Mouse (Mus musculus): ENCODE measurements at regions not wholly inside any gene's neighbourhood (a gene's known extent, or its start where the extent isn't known, plus 50 kb on each side); places are given as distances from the start of the nearest gene placed in this dataset.

DNA sequence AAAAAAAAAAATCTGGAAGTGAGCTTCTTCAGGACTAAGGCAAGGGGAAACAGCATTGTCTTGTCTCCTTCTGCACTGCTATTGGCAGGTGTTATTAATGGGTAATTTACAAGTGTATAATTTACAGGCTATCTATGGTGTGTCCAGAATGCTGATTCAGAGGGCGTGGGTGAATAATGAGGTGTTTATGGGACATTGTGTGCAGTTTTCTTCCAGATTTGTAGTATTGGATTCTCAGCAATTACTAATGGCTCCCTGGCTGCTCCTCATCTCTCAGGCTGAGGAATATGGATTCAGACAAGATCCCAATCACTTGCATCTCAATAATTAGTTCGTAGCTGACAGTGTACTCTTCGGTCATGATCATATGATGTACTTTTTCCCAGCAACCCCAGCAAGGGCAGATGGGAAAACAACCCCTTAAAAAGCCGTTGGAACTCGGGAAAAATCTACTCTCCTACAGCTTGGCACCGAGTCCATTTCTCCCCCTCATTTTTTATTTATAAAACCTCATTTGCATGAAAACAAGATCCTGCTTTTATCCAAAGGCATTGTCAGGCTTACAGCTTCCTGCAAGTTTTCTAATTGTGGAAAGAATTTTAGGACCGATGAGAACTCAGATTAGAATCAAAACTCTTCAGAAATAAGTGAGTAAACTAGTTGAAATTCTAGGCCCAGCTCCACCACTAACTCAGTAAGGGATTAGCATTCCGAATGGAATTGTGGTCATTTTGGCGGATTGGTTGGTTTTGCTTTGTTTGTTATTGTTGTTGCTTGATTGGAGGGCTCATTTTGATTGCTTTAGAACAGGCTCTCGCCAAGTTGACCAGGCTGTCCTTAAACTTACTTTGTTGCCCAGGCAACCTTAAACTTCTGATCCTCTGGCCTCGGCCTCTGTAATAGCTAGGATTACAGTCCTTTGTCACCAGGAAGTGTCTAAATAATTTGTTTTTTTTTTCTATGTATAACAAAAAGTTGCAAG lies 212.5 kb downstream of the Galc start:
- no peak overlapping the region for H3K27ac ChIP-seq (ENCODE audit: control insufficient read depth, insufficient read depth, low read length)
- H3K27me3 ChIP-seq (ENCODE audit: control insufficient read depth, insufficient read depth, low read length): no peaks in the 10 kb centered on the region
- DNase-seq: no peak
- H3K4me1 ChIP-seq (replicated peaks; ENCODE audit: control insufficient read depth, insufficient read depth, low read length): no peaks in the 10 kb centered on the region
- H3K4me3 ChIP-seq (ENCODE audit: control insufficient read depth, insufficient read depth, low read length): no peak overlapping the region
- no peak for TF ChIP-seq POLR2A (IDR thresholded peaks at IDR 0.05; ENCODE audit: control insufficient read depth, extremely low read depth, insufficient read depth, low read length, poor library complexity)
- TF ChIP-seq CTCF (IDR thresholded peaks at IDR 0.05; ENCODE audit: borderline replicate concordance, control insufficient read depth, extremely low read depth, insufficient read depth, low read length, poor library complexity): no peak
- no peaks in the 10 kb centered on the region for H3K36me3 ChIP-seq (ENCODE audit: control insufficient read depth, insufficient read depth, low read length)
- 86% methylated on average over 11 of the region's 11 CpGs for WGBS

DNA sequence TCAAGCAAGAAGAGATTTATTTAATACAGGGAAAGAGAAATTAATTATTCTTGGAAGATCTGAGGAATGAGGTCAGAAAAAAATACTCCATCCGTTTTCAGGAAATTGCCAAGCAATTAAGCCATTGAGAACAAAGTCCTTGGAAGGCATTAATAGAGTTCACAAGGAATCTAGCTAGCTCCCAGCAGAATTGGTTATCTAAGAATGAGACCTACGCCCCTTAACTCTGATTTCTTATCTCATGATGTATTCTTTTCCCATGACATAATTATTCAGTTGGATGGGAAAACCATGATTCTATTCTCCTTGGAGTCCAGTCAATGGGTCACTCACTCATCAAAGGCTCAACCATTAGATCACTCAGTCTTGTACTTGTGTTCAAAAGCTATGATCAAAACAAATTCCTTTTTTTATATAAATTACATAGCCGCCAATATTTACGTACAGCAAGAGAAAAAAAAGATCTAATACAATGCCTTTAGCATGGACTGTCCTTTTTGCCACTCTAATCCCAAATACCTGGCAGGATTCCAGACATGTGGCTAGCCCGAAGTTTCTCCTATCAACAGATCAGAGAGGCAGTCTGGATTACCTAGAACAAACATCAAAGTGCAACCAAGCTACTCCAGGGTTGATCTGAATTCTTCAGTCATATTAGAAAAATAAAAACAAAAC lies 213.3 kb downstream of the Galc start:
- no peak for TF ChIP-seq CTCF (IDR thresholded peaks at IDR 0.05; ENCODE audit: borderline replicate concordance, control insufficient read depth, extremely low read depth, insufficient read depth, low read length, poor library complexity)
- no peak for TF ChIP-seq POLR2A (IDR thresholded peaks at IDR 0.05; ENCODE audit: control insufficient read depth, extremely low read depth, insufficient read depth, low read length, poor library complexity)
- DNase-seq: no peak
- H3K27me3 ChIP-seq (ENCODE audit: control insufficient read depth, insufficient read depth, low read length): no peaks in the 10 kb centered on the region
- no peaks in the 10 kb centered on the region for H3K36me3 ChIP-seq (ENCODE audit: control insufficient read depth, insufficient read depth, low read length)
- H3K4me3 ChIP-seq (ENCODE audit: control insufficient read depth, insufficient read depth, low read length): no peak overlapping the region
- 89% methylated on average over 5 of the region's 5 CpGs for WGBS
- H3K4me1 ChIP-seq (replicated peaks; ENCODE audit: control insufficient read depth, insufficient read depth, low read length): no peaks in the 10 kb centered on the region
- H3K27ac ChIP-seq (ENCODE audit: control insufficient read depth, insufficient read depth, low read length): no peak overlapping the region

GRCm38 (mm10) chr12:98043436-98043835 lies 215.8 kb downstream of the Galc start:
- Histone ChIP-seq H3K4me3 (ENCODE audit: control insufficient read depth, insufficient read depth, low read length) (no peak overlapping the region), H3K27me3 (ENCODE audit: control insufficient read depth, insufficient read depth, low read length) (no peaks in the 10 kb centered on the region), H3K4me1 (replicated peaks; ENCODE audit: control insufficient read depth, insufficient read depth, low read length) (no peaks in the 10 kb centered on the region), H3K36me3 (ENCODE audit: control insufficient read depth, insufficient read depth, low read length) (no peaks in the 10 kb centered on the region), H3K27ac (ENCODE audit: control insufficient read depth, insufficient read depth, low read length) (no peak overlapping the region)
- 84% methylated on average over 5 of the region's 5 CpGs for WGBS
- no peak for DNase-seq
- TF ChIP-seq CTCF (IDR thresholded peaks at IDR 0.05; ENCODE audit: borderline replicate concordance, control insufficient read depth, extremely low read depth, insufficient read depth, low read length, poor library complexity) (no peak), POLR2A (IDR thresholded peaks at IDR 0.05; ENCODE audit: control insufficient read depth, extremely low read depth, insufficient read depth, low read length, poor library complexity) (no peak)

DNA sequence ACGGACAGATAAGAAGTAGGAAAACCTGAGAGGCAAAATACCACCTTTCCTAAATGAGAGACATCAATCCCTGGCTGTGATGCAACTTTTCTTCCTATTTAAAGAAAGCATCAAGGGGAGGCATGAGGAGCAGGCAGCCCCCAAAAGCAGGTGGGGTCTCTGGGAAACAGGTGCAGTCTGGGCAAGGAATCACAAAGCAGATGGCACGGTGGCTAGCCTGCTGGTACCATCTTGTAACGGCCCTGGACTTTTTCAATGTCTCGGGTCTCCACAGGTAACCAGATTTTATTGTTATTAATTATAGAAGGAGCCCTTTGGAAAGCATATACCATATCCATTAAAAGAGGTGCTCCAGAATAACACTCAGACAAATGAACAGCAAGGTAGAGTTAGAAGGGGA lies 219.6 kb downstream of the Galc start:
- no peaks in the 10 kb centered on the region for H3K4me1 ChIP-seq (replicated peaks; ENCODE audit: control insufficient read depth, insufficient read depth, low read length)
- no peak overlapping the region for H3K27ac ChIP-seq (ENCODE audit: control insufficient read depth, insufficient read depth, low read length)
- 95% methylated on average over 4 of the region's 4 CpGs for WGBS
- TF ChIP-seq CTCF (IDR thresholded peaks at IDR 0.05; ENCODE audit: borderline replicate concordance, control insufficient read depth, extremely low read depth, insufficient read depth, low read length, poor library complexity) (no peak), POLR2A (IDR thresholded peaks at IDR 0.05; ENCODE audit: control insufficient read depth, extremely low read depth, insufficient read depth, low read length, poor library complexity) (no peak)
- no peak for DNase-seq
- no peaks in the 10 kb centered on the region for H3K27me3 ChIP-seq (ENCODE audit: control insufficient read depth, insufficient read depth, low read length)
- no peaks in the 10 kb centered on the region for H3K36me3 ChIP-seq (ENCODE audit: control insufficient read depth, insufficient read depth, low read length)
- H3K4me3 ChIP-seq (ENCODE audit: control insufficient read depth, insufficient read depth, low read length): no peak overlapping the region

DNA sequence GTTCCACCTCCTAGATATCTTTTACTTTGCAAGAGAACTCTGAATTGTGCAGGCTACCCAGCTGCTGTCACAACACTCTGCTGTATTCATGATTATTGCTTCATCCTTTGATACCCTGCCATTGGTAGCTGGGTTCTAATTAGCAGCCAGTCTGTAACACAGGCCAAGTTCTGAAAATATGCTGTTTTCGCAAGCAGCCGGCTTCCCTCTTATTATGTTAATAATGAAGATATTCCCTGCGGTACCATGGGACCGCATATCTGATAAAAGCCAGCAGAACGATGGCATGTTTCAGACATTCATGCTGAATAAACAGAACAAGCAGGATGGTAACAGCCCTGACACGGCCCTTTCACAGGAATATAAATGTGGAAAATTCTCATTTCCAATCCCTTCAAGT lies 235.6 kb downstream of the Galc start:
- no peaks in the 10 kb centered on the region for H3K27me3 ChIP-seq (ENCODE audit: control insufficient read depth, insufficient read depth, low read length)
- H3K4me3 ChIP-seq (ENCODE audit: control insufficient read depth, insufficient read depth, low read length): no peak overlapping the region
- no peak for DNase-seq
- H3K4me1 ChIP-seq (replicated peaks; ENCODE audit: control insufficient read depth, insufficient read depth, low read length): no peaks in the 10 kb centered on the region
- no peak overlapping the region for H3K27ac ChIP-seq (ENCODE audit: control insufficient read depth, insufficient read depth, low read length)
- 92% methylated on average over 6 of the region's 6 CpGs for WGBS
- TF ChIP-seq POLR2A (IDR thresholded peaks at IDR 0.05; ENCODE audit: control insufficient read depth, extremely low read depth, insufficient read depth, low read length, poor library complexity): no peak
- TF ChIP-seq CTCF (IDR thresholded peaks at IDR 0.05; ENCODE audit: borderline replicate concordance, control insufficient read depth, extremely low read depth, insufficient read depth, low read length, poor library complexity): no peak
- no peaks in the 10 kb centered on the region for H3K36me3 ChIP-seq (ENCODE audit: control insufficient read depth, insufficient read depth, low read length)

- WGBS: 75% methylated on average over 8 of the region's 8 CpGs
- Histone ChIP-seq H3K4me1 (replicated peaks; ENCODE audit: control insufficient read depth, insufficient read depth, low read length) (no peaks in the 10 kb centered on the region), H3K36me3 (ENCODE audit: control insufficient read depth, insufficient read depth, low read length) (no peaks in the 10 kb centered on the region), H3K27me3 (ENCODE audit: control insufficient read depth, insufficient read depth, low read length) (no peaks in the 10 kb centered on the region), H3K4me3 (ENCODE audit: control insufficient read depth, insufficient read depth, low read length) (no peak overlapping the region), H3K27ac (ENCODE audit: control insufficient read depth, insufficient read depth, low read length) (no peak overlapping the region)
- no peak for TF ChIP-seq POLR2A (IDR thresholded peaks at IDR 0.05; ENCODE audit: control insufficient read depth, extremely low read depth, insufficient read depth, low read length, poor library complexity)
- no peak for TF ChIP-seq CTCF (IDR thresholded peaks at IDR 0.05; ENCODE audit: borderline replicate concordance, control insufficient read depth, extremely low read depth, insufficient read depth, low read length, poor library complexity)
- DNase-seq: no peak
Observed at GRCm38 (mm10) chr12:98014607-98015278, 244.5 kb downstream of the Galc start.

All from thymus, adult 2 months (tissue).